ENCODE assay signal across 39 mouse cellular contexts in genomic region chr4:56771065-56771464, GRCm38 (mm10). TPM values are rescaled to one million over a fixed set of nuclear protein-coding genes. Genes with fewer than 3 reads are reported as not detected.
"Had no signal": no experiment of that assay in that cellular context is flagged by ENCODE, and none has a peak within 500 bp of the region (broad histone marks: within the 10 kb centered on the region; RNA-seq: fewer than 3 reads in every experiment).

No protein-coding gene starts in this region.

- H3K4me3 ChIP-seq: embryonic facial prominence, embryonic 10.5 days; embryonic facial prominence, embryonic 12.5 days; embryonic facial prominence, embryonic 13.5 days; embryonic facial prominence, embryonic 15.5 days; erythroblast, embryonic 14.5 days; forebrain, embryonic 10.5 days; forebrain, embryonic 12.5 days; forebrain, embryonic 15.5 days; gastrocnemius, adult 2 months; heart, adult 2 months had no signal

- DNase-seq: cerebellum, adult 2 months; cerebellum, adult 8-10 months; cerebellum, adult 9-10 months; cerebellum, adult 9-11 months; cerebellum, postnatal 10 days; cerebellum, postnatal 14 days; cerebellum, postnatal 25 days; cerebellum, postnatal 36 days; embryo, embryonic 11 days; forebrain, postnatal 0 days; gastrocnemius, adult 2 months; gastrocnemius, postnatal 10 days; gastrocnemius, postnatal 14 days; gastrocnemius, postnatal 25 days; gastrocnemius, postnatal 36 days; heart, adult 11 months; heart, adult 18-20 months; heart, adult 2 months had no signal

- H3K9me3 ChIP-seq: embryonic facial prominence, embryonic 10.5 days; embryonic facial prominence, embryonic 12.5 days; embryonic facial prominence, embryonic 13.5 days; embryonic facial prominence, embryonic 15.5 days; forebrain, embryonic 10.5 days; forebrain, embryonic 12.5 days; forebrain, embryonic 15.5 days had no signal

- H3K4me2 ChIP-seq: embryonic facial prominence, embryonic 12.5 days; embryonic facial prominence, embryonic 13.5 days; embryonic facial prominence, embryonic 15.5 days; forebrain, embryonic 12.5 days; forebrain, embryonic 15.5 days had no signal

- ATAC-seq: forebrain, embryonic 14.5 days; forebrain, embryonic 15.5 days; forebrain, embryonic 16.5 days; forebrain, postnatal 0 days had no signal

- H3K27ac ChIP-seq: embryonic facial prominence, embryonic 10.5 days; embryonic facial prominence, embryonic 12.5 days; embryonic facial prominence, embryonic 13.5 days; embryonic facial prominence, embryonic 15.5 days; forebrain, embryonic 10.5 days; forebrain, embryonic 12.5 days; forebrain, embryonic 15.5 days; gastrocnemius, adult 2 months; heart, adult 2 months had no signal

- H3K4me1 ChIP-seq: embryonic facial prominence, embryonic 10.5 days; embryonic facial prominence, embryonic 12.5 days; embryonic facial prominence, embryonic 13.5 days; embryonic facial prominence, embryonic 15.5 days; forebrain, embryonic 10.5 days; forebrain, embryonic 12.5 days; forebrain, embryonic 15.5 days had no signal

- H3K9ac ChIP-seq: embryonic facial prominence, embryonic 12.5 days; embryonic facial prominence, embryonic 13.5 days; embryonic facial prominence, embryonic 15.5 days; forebrain, embryonic 12.5 days; forebrain, embryonic 15.5 days; forebrain, postnatal 0 days had no signal

- H3K27me3 ChIP-seq: embryonic facial prominence, embryonic 12.5 days; embryonic facial prominence, embryonic 13.5 days; embryonic facial prominence, embryonic 15.5 days; forebrain, embryonic 12.5 days; forebrain, embryonic 15.5 days had no signal

RNA-seq across cellular contexts. Expression of gene Actl7a, which starts 27.9 kb away (rescaled TPM):
- total RNA-seq: common myeloid progenitor, adult 5-6 weeks; forebrain, postnatal 0 days; gastrocnemius, adult 18-20 months; gastrocnemius, adult 2 months; gastrocnemius, adult 8-10 months; gastrocnemius, postnatal 10 days; gastrocnemius, postnatal 14 days; gastrocnemius, postnatal 25 days; gastrocnemius, postnatal 36 days; gastrocnemius, postnatal 4 days; granulocyte monocyte progenitor cell, adult 5-6 weeks; heart, adult 18-20 months; heart, adult 2 months had no signal
- polyA plus RNA-seq: cerebellum, adult 2 months; cortical plate, adult 2 months; embryonic facial prominence, embryonic 10.5 days; embryonic facial prominence, embryonic 11.5 days; embryonic facial prominence, embryonic 12.5 days; embryonic facial prominence, embryonic 13.5 days; embryonic facial prominence, embryonic 14.5 days; embryonic facial prominence, embryonic 15.5 days; erythroblast, embryonic 14.5 days; forebrain, embryonic 10.5 days; forebrain, embryonic 12.5 days; forebrain, embryonic 14.5 days; forebrain, embryonic 15.5 days; forebrain, embryonic 16.5 days; forebrain, postnatal 0 days; frontal cortex, adult 2 months had no signal

RNA-seq across cellular contexts. Expression of gene Actl7b, which starts 29.8 kb away (rescaled TPM):
- total RNA-seq: common myeloid progenitor, adult 5-6 weeks; gastrocnemius, adult 18-20 months; gastrocnemius, adult 2 months; gastrocnemius, adult 8-10 months; gastrocnemius, postnatal 10 days; gastrocnemius, postnatal 14 days; gastrocnemius, postnatal 25 days; gastrocnemius, postnatal 36 days; gastrocnemius, postnatal 4 days; granulocyte monocyte progenitor cell, adult 5-6 weeks; heart, adult 18-20 months; heart, adult 2 months had no signal
- polyA plus RNA-seq: embryonic facial prominence, embryonic 10.5 days; embryonic facial prominence, embryonic 11.5 days; embryonic facial prominence, embryonic 12.5 days; embryonic facial prominence, embryonic 13.5 days; embryonic facial prominence, embryonic 14.5 days; embryonic facial prominence, embryonic 15.5 days; erythroblast, embryonic 14.5 days; forebrain, embryonic 10.5 days; forebrain, embryonic 11.5 days; forebrain, embryonic 12.5 days; forebrain, embryonic 14.5 days; forebrain, embryonic 15.5 days; forebrain, embryonic 16.5 days; forebrain, postnatal 0 days had no signal

RNA-seq across cellular contexts. Expression of gene Gm26657, which starts 31.2 kb away (rescaled TPM):
- total RNA-seq: common myeloid progenitor, adult 5-6 weeks; forebrain, postnatal 0 days; gastrocnemius, adult 18-20 months; gastrocnemius, adult 2 months; gastrocnemius, adult 8-10 months; gastrocnemius, postnatal 10 days; gastrocnemius, postnatal 14 days; gastrocnemius, postnatal 25 days; gastrocnemius, postnatal 36 days; gastrocnemius, postnatal 4 days; granulocyte monocyte progenitor cell, adult 5-6 weeks; heart, adult 18-20 months; heart, adult 2 months had no signal
- polyA plus RNA-seq: cerebellum, adult 2 months; cortical plate, adult 2 months; embryonic facial prominence, embryonic 10.5 days; embryonic facial prominence, embryonic 11.5 days; embryonic facial prominence, embryonic 12.5 days; embryonic facial prominence, embryonic 13.5 days; embryonic facial prominence, embryonic 14.5 days; embryonic facial prominence, embryonic 15.5 days; erythroblast, embryonic 14.5 days; forebrain, embryonic 10.5 days; forebrain, embryonic 11.5 days; forebrain, embryonic 12.5 days; forebrain, embryonic 14.5 days; forebrain, embryonic 15.5 days; forebrain, embryonic 16.5 days; forebrain, postnatal 0 days; frontal cortex, adult 2 months; gonadal fat pad, adult 2 months; heart, adult 2 months had no signal
